Mouse (Mus musculus) liver, embryonic 13.5 days (tissue): ENCODE measurements around the gene Lpar1. TPM values are rescaled to one million over a fixed set of nuclear protein-coding genes. Genes with fewer than 3 reads are reported as not detected.

ENCODE experiments used
- ATAC-seq: fragments of 200-750 bp; cut with Nextera tagmentation; 2 replicates; pipeline ENCODE4 v1.8.0; 2017; ENCODE audit warnings: low read depth, mild to moderate bottlenecking, moderate number of reproducible peaks, moderate library complexity
- DNase-seq: peaks from one replicate; pipeline ENCODE4 v3.0.0; 2022
- H3K27ac ChIP-seq: fragments of 300-500 bp; sonication (generic); 2 replicates; pipeline ENCODE4 v1.5.1; 2015; ENCODE audit warnings: moderate library complexity, mild to moderate bottlenecking, inconsistent platforms
- H3K27me3 ChIP-seq: fragments of 300-500 bp; sonication (generic); 2 replicates; pipeline ENCODE4 v1.6.1; 2015; ENCODE audit warnings: mild to moderate bottlenecking, inconsistent platforms
- H3K36me3 ChIP-seq: fragments of 300-500 bp; sonication (generic); 2 replicates; pipeline ENCODE4 v1.6.1; 2015; ENCODE audit warnings: mild to moderate bottlenecking, inconsistent platforms
- H3K4me1 ChIP-seq: fragments of 300-500 bp; sonication (generic); replicated peaks from 2 replicates; pipeline ENCODE4 v1.6.1; 2015; ENCODE audit warnings: inconsistent platforms
- H3K4me2 ChIP-seq: fragments of 300-500 bp; sonication (generic); 2 replicates; pipeline ENCODE4 v1.6.1; 2015; ENCODE audit warnings: inconsistent platforms, mild to moderate bottlenecking, moderate library complexity
- H3K4me3 ChIP-seq: fragments of 300-500 bp; sonication (generic); replicated peaks from 2 replicates; pipeline ENCODE4 v1.5.1; 2015; ENCODE audit warnings: mild to moderate bottlenecking, inconsistent platforms
- H3K9ac ChIP-seq: fragments of 300-500 bp; sonication (generic); 2 replicates; pipeline ENCODE4 v1.6.1; 2015; ENCODE audit warnings: mild to moderate bottlenecking, inconsistent platforms
- H3K9me3 ChIP-seq: fragments of 300-500 bp; sonication (generic); replicated peaks from 2 replicates; pipeline ENCODE4 v1.6.1; 2016; ENCODE audit warnings: inconsistent platforms
- WGBS: fragments of 180-500 bp; shearing (Covaris S2); methylation state at CpG from one replicate; pipeline ENCODE4 v1.1.7; 2015; ENCODE audit not compliant: insufficient replicate concordance; 5-methylcytosine and 5-hydroxymethylcytosine counted together
- polyA plus RNA-seq: library from polyadenylated mRNA; unstranded; fragments of >200 nt; fragmentation: Nextera tagmentation; extraction: Ambion mirVana; gene quantifications from 2 replicates; pipeline ENCODE4 v1.2.1, GENCODE M21; 2015

Gene Lpar1
- polyA plus RNA-seq, 1 experiment from 2014 or later: 4.5 TPM

DNA sequence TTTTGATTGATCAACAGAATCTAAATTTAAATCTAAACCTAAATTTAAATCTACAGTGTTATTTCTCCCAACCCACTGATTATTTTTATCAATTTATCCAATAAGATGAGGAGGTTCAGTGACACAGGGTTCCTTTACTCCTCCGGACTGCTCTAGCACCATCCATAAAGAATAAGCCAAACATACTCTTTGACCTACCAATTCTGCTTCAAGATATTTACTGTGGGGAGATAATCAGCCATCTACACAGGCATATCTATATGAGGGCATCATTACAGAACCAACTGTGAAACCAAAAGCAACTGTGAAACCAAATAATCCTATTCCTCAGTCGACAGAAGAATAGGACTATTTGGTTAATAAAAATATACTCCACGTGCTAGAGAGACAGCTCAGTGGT, 25.8 kb downstream of the Lpar1 start:
- Histone ChIP-seq H3K27me3 (no peaks in the 10 kb centered on the region), H3K36me3 (no peaks in the 10 kb centered on the region), H3K9ac (no peak overlapping the region), H3K4me1 (no peaks in the 10 kb centered on the region), H3K4me2 (no peak overlapping the region), H3K4me3 (no peak overlapping the region), H3K9me3 (no peaks in the 10 kb centered on the region), H3K27ac (no peak overlapping the region)
- DNase-seq: no peak
- WGBS: 62% methylated on average over 3 of the region's 3 CpGs
- ATAC-seq: no peak

DNA sequence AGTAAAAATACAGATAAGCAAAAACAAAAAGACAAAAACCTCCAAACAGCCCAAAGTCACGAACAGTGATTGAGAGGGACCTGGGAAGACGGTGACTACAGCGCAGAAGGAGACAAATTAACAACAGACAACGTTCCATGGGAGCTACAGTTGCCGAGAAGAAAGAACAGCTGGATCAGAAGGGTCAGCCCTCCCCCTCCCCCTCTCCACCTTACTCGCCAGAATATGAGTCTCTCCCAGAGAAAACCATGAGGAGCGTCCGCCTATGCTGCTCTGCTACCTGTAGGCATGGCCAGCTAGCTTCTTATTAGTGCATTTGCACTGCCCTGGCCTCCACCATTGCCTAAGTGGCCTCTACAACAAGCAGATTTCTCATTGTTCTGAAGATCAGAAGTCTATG, 32.6 kb downstream of the Lpar1 start:
- H3K36me3 ChIP-seq: no peaks in the 10 kb centered on the region
- H3K9ac ChIP-seq: no peak overlapping the region
- no peaks in the 10 kb centered on the region for H3K4me1 ChIP-seq
- no peak overlapping the region for H3K27ac ChIP-seq
- no peak for DNase-seq
- ATAC-seq: no peak
- no peak overlapping the region for H3K4me2 ChIP-seq
- H3K4me3 ChIP-seq: no peak overlapping the region
- no peaks in the 10 kb centered on the region for H3K27me3 ChIP-seq
- 73% methylated on average over 8 of the region's 8 CpGs for WGBS
- no peaks in the 10 kb centered on the region for H3K9me3 ChIP-seq

DNA sequence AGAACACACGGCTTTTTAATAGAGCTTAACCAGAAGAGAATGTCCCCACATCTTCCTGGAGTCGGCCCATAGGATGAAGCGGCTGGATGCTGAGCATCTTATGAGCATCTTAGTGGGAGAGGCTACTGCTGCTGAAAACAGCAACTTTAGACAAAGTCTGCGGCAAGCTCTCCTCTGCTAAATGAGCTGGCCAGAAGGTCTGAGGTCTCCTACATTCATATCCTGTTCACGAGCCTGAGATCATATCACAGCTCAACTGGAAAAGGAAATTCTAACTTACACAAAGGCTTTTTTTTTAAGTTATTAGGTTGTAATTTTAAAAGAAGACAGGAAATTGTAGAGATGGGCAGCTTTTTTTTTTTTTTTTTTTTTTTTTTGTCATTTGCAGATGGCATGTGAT, 33.2 kb downstream of the Lpar1 start:
- no peak for ATAC-seq
- H3K9ac ChIP-seq: no peak overlapping the region
- H3K9me3 ChIP-seq: no peaks in the 10 kb centered on the region
- 63% methylated on average over 5 of the region's 5 CpGs for WGBS
- no peak overlapping the region for H3K4me3 ChIP-seq
- no peaks in the 10 kb centered on the region for H3K4me1 ChIP-seq
- no peaks in the 10 kb centered on the region for H3K36me3 ChIP-seq
- no peak overlapping the region for H3K27ac ChIP-seq
- H3K27me3 ChIP-seq: no peaks in the 10 kb centered on the region
- H3K4me2 ChIP-seq: no peak overlapping the region
- no peak for DNase-seq

DNA sequence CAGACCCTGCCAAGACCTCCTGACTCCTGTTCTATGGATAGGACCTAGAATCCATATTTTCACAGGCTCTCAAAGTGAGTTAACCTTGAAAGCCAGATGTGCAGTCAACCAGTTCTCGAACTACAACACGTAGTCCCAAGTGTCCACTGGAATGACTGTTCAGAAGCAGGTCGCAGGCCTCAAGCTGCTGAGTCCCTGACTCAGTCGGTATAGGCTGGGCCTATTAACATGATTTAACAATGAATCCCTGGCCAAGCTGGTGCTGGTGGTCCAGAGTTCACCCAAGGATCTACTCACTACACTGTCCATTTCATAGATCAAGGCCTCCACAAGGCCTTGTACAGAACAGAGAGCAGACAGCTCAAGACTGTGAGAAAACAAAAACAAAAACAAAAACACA, 33.8 kb downstream of the Lpar1 start:
- Histone ChIP-seq H3K4me3 (no peak overlapping the region), H3K4me1 (no peaks in the 10 kb centered on the region), H3K9ac (no peak overlapping the region), H3K36me3 (no peaks in the 10 kb centered on the region), H3K27ac (no peak overlapping the region), H3K27me3 (no peaks in the 10 kb centered on the region), H3K9me3 (no peaks in the 10 kb centered on the region), H3K4me2 (no peak overlapping the region)
- ATAC-seq: no peak
- DNase-seq: no peak
- 81% methylated on average over 4 of the region's 4 CpGs for WGBS

DNA sequence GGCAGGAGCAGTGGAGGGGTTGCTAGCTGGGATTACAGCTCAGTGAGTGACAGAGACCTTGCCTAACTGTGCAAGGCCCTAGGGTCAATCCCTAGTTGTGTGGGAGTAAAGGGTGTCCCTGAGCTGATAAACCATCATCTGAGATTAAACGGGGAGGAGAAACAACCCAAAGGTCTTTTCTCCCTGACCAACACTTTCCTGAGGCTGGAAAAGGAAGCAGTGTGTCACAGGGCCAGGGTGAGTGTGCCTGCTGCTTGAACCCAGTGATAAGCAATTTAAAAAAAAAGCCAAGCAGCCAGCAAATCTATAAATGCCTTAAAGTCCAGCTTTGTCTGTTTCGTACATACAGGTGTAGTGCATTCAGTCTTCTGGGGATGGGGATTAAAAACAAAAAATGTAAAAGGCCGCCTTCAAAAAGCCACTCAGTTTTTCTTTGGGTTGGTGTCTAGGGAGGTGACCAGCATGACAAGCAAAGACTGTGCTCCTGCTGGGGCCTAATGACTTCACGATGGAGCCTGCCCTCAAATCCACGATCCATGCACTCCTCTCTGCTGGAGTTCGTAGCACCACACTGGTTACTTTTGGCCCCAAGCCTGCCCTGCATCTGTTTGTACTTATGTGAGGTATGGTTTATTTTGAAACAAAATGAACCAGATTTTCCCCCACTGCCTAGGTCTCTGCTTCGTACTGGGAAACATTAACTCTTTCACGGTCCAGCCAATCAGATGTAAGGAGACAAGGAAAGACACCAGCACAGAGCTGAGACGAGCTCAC, 35.3 kb downstream of the Lpar1 start:
- no peak overlapping the region for H3K9ac ChIP-seq
- H3K36me3 ChIP-seq: no peaks in the 10 kb centered on the region
- DNase-seq: no peak
- H3K4me3 ChIP-seq: no peak overlapping the region
- H3K27me3 ChIP-seq: no peaks in the 10 kb centered on the region
- H3K4me1 ChIP-seq: no peaks in the 10 kb centered on the region
- no peak overlapping the region for H3K4me2 ChIP-seq
- ATAC-seq: no peak
- no peak overlapping the region for H3K27ac ChIP-seq
- 44% methylated on average over 9 of the region's 9 CpGs for WGBS
- no peaks in the 10 kb centered on the region for H3K9me3 ChIP-seq

DNA sequence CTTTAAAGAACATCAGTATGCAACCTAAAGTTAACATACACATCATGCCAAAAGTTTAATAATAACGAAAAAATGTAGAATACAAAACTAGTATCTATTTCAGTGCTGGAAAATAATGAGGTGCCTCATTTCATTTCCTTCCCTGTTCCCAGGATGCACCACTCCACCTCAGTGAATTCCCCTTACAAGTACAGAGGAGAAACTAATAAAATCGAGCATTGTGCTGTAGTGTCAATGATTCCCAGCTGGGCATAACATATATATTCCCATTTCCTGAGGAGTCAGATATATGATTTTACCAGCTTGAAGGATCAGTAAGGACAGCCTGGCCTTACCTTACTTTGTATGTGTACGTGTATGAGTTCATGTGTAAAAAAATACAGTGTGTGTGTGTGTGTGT, 36.9 kb downstream of the Lpar1 start:
- no peak overlapping the region for H3K4me2 ChIP-seq
- H3K4me1 ChIP-seq: no peaks in the 10 kb centered on the region
- no peak overlapping the region for H3K4me3 ChIP-seq
- H3K9me3 ChIP-seq: no peaks in the 10 kb centered on the region
- ATAC-seq (no peak), DNase-seq (no peak)
- no peaks in the 10 kb centered on the region for H3K36me3 ChIP-seq
- WGBS: 48% methylated on average over 3 of the region's 3 CpGs
- H3K27ac ChIP-seq: no peak overlapping the region
- H3K27me3 ChIP-seq: no peaks in the 10 kb centered on the region
- no peak overlapping the region for H3K9ac ChIP-seq

DNA sequence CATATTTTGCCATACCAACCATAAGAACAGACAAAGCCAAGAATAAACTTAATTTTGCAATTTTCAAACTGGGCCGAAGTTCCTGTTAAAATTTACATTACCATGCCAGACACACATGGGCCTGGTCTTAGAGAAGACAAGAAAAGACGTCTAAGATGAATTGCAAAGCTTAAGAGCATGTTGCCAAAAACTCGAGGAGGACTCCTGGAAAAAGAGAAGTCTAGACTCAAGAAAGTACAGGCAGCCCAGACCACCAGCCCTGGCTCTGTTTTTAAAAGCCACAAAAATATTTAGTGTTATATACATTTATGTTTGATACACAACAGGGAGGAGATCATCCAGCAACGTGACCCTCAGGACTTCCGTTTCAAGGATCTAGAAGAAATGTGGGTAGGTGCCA, 37.5 kb downstream of the Lpar1 start:
- Histone ChIP-seq H3K4me1 (no peaks in the 10 kb centered on the region), H3K4me2 (no peak overlapping the region), H3K36me3 (no peaks in the 10 kb centered on the region), H3K9ac (no peak overlapping the region), H3K9me3 (no peaks in the 10 kb centered on the region), H3K27ac (no peak overlapping the region), H3K4me3 (no peak overlapping the region), H3K27me3 (no peaks in the 10 kb centered on the region)
- no peak for ATAC-seq
- no peak for DNase-seq
- WGBS: 54% methylated on average over 5 of the region's 5 CpGs

DNA sequence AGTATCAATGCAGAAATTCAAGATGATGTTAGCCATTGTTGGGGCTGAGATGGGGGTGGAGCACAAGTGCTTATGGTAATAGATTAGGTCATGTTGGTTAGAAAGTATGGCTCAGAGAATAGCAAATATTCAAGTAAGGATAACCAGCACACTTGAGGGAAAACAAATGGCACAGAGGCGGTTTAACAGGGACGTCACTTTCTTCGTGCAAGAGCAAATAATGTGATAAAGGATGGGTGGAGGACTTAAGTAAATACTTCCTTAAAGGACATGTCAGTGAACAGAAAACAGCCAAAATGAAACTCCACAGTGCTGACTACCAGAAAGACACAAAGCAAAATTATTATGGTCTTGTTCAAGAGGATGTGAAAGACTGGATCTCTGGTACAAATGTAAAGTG, 42.1 kb downstream of the Lpar1 start:
- no peaks in the 10 kb centered on the region for H3K36me3 ChIP-seq
- H3K9me3 ChIP-seq: no peaks in the 10 kb centered on the region
- 64% methylated on average over 3 of the region's 3 CpGs for WGBS
- no peaks in the 10 kb centered on the region for H3K27me3 ChIP-seq
- H3K27ac ChIP-seq: no peak overlapping the region
- H3K9ac ChIP-seq: no peak overlapping the region
- no peaks in the 10 kb centered on the region for H3K4me1 ChIP-seq
- no peak overlapping the region for H3K4me3 ChIP-seq
- ATAC-seq (no peak), DNase-seq (no peak)
- H3K4me2 ChIP-seq: no peak overlapping the region

DNA sequence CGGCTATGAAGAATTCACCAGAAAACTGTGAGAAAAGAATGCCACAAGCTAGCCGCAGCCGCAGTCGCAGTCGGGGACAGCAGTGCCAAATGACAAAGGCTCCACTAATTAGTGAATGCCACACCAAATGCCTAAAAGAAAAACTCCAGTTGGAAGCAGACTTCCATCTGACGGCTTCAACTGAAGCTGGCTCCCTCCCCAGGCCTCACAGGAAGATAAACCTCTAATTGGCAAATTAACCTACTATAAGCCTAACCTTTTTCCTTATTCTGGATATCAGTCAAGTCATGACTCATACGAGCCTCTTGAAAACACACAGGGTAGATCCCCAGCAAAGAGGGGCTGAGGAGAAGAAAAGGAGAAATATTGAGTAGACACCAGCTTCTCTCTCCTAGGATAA, 44.9 kb downstream of the Lpar1 start:
- ATAC-seq: no peak
- no peak overlapping the region for H3K27ac ChIP-seq

DNA sequence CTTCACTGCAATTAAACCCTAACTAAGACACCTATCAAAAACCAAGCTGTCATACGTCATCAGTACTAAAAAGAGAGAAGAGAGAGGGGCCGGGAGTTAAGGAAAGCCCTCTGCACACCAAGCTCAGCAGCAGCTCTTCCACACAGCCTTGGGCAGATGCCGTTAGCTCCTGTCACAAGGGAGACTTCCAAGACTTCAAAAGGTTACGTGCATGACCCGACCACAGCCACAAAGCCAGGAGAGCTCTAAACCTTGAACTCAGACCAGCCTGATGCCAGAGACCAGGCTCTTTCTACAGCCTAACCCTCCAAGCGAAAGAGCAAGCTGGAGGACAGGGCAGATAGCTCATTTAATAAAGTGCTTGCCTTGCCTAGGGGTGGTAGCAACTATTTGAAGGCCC, 46.2 kb downstream of the Lpar1 start:
- Histone ChIP-seq H3K4me2 (no peak overlapping the region), H3K4me1 (no peaks in the 10 kb centered on the region), H3K4me3 (no peak overlapping the region), H3K9me3 (no peaks in the 10 kb centered on the region), H3K36me3 (no peaks in the 10 kb centered on the region), H3K27ac (no peak overlapping the region), H3K9ac (no peak overlapping the region), H3K27me3 (no peaks in the 10 kb centered on the region)
- no peak for ATAC-seq
- no peak for DNase-seq
- 68% methylated on average over 6 of the region's 6 CpGs for WGBS

More for the DNA sequence above, 44.9 kb downstream of the Lpar1 start:
- WGBS: 73% methylated on average over 7 of the region's 7 CpGs
- H3K4me1 ChIP-seq: no peaks in the 10 kb centered on the region
- H3K4me2 ChIP-seq: no peak overlapping the region
- no peaks in the 10 kb centered on the region for H3K9me3 ChIP-seq
- no peaks in the 10 kb centered on the region for H3K36me3 ChIP-seq
- H3K4me3 ChIP-seq: no peak overlapping the region
- DNase-seq: no peak
- H3K27me3 ChIP-seq: no peaks in the 10 kb centered on the region
- no peak overlapping the region for H3K9ac ChIP-seq

DNA sequence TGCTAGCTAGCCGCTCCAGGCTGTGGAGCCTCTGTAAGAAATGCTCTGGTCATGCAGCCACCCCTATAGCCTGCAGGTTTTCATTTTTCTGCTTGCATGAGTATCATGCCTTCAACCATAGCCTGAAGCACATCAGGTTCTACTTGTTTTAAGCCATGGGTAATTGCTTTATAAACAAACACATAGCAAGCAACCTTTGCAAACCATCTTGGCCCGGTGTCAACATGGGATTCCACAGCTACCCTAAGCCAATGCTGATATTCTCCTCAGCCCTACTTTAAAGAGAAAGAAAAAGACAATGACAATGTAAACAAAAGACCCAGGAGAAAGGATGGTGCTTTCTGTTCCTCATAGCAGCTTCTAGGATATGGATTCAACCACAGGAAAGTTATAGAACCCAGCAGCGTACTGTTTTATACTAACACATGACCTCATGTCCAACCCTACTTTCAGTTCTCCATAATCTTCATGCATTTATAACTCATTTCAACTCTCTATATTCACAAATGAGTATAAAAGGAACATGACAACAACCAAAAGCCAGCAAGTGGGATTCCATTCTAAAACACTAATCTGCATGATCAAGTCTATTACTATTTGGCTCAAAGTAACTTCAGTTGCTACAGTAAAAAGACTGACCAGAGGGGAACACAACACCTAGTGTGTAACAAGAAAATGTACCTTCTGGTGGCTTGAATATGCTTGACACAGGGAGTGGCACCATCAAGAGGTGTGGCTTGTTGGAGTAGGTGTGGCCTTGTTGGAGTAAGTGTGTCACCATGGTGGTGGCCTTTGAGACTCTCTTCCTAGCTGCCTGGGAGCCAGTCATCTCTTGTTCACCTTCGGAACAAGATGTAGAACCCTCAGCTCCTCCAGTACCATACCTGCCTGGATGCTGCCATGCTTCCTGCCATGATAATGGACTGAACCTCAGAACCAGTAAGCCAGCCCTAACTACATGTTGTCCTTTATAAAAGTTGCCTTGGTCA, 46.9 kb downstream of the Lpar1 start:
- ATAC-seq: no peak
- 76% methylated on average over 4 of the region's 4 CpGs for WGBS

More for the DNA sequence above, 46.9 kb downstream of the Lpar1 start:
- Histone ChIP-seq H3K27me3 (no peaks in the 10 kb centered on the region), H3K9me3 (no peaks in the 10 kb centered on the region), H3K9ac (no peak overlapping the region), H3K36me3 (no peaks in the 10 kb centered on the region), H3K27ac (no peak overlapping the region), H3K4me1 (no peaks in the 10 kb centered on the region), H3K4me2 (no peak overlapping the region), H3K4me3 (no peak overlapping the region)
- no peak for DNase-seq
